Comparison of ENCODE assay signal across 35 mouse cellular contexts in genomic region chr15:80562446-80562845, GRCm38 (mm10). TPM values are rescaled to one million over a fixed set of nuclear protein-coding genes. Genes with fewer than 3 reads are reported as not detected.
DNase-seq lines count a peak whose midpoint lies in the region; ATAC-seq and TF ChIP-seq lines count a peak whose summit lies in the region.
"Had no signal": no experiment of that assay in that cellular context is flagged by ENCODE, and none has a peak within 500 bp of the region (broad histone marks: within the 10 kb centered on the region; RNA-seq: fewer than 3 reads in every experiment).

No protein-coding gene starts in this region.

- no peaks in the 10 kb centered on the region for H3K36me3 ChIP-seq in forebrain, postnatal 0 days (ENCODE audit: insufficient read depth)
- H3K36me3 ChIP-seq: embryonic facial prominence, embryonic 13.5 days; heart, embryonic 15.5 days; hindbrain, embryonic 13.5 days; limb, embryonic 10.5 days; liver, embryonic 15.5 days; stomach, embryonic 15.5 days had no signal

- H3K4me3 ChIP-seq in forebrain, postnatal 0 days (ENCODE audit: low read depth, low read length) = no peak overlapping the region
- H3K4me3 ChIP-seq: embryonic facial prominence, embryonic 13.5 days; forebrain, embryonic 13.5 days; heart, embryonic 15.5 days; hindbrain, embryonic 13.5 days; limb, embryonic 10.5 days; liver, embryonic 15.5 days; stomach, embryonic 15.5 days had no signal

- no peaks in the 10 kb centered on the region for H3K9me3 ChIP-seq in forebrain, postnatal 0 days (ENCODE audit: low read length)
- H3K9me3 ChIP-seq: embryonic facial prominence, embryonic 13.5 days; forebrain, embryonic 13.5 days; heart, embryonic 15.5 days; hindbrain, embryonic 13.5 days; limb, embryonic 10.5 days; liver, embryonic 15.5 days; stomach, embryonic 15.5 days had no signal

- no peaks in the 10 kb centered on the region for H3K27me3 ChIP-seq in forebrain, postnatal 0 days (ENCODE audit: insufficient read depth, low read length)
- H3K27me3 ChIP-seq: embryonic facial prominence, embryonic 13.5 days; forebrain, embryonic 13.5 days; hindbrain, embryonic 13.5 days; stomach, embryonic 15.5 days had no signal

- no peak overlapping the region for H3K27ac ChIP-seq in forebrain, postnatal 0 days (ENCODE audit: low read depth, low read length)
- H3K27ac ChIP-seq: embryonic facial prominence, embryonic 13.5 days; forebrain, embryonic 13.5 days; heart, embryonic 15.5 days; hindbrain, embryonic 13.5 days; limb, embryonic 10.5 days; liver, embryonic 15.5 days; stomach, embryonic 15.5 days had no signal

- DNase-seq in heart, adult 11 months = peak; percentile 74
- no peak for DNase-seq in heart, adult 8-10 months (ENCODE audit: low spot score)
- DNase-seq in CD4-positive, CD25-positive, alpha-beta regulatory T cell, adult 2 months (ENCODE audit: low read depth, low spot score) = peak; percentile 74
- peak; percentile 34 to 55 for DNase-seq in natural killer cell, adult 2 months (ENCODE audit: low spot score in 2 of 2)
- no peak for DNase-seq in forebrain, postnatal 0 days
- DNase-seq in cerebellum, postnatal 10 days = no peak
- no peak for DNase-seq in testis, postnatal 14 days (ENCODE audit: low spot score)
- DNase-seq: adrenal gland, adult 2 months; cerebellum, adult 11-12 months; cerebellum, postnatal 25 days; gastrocnemius, postnatal 10 days; heart, adult 18-20 months; heart, postnatal 36 days; kidney, adult 8-10 months; kidney, postnatal 14 days; liver; lung, postnatal 10 days; midbrain, embryonic 14.5 days; right cerebral cortex, adult 18-20 months; right cerebral cortex, postnatal 4 days; thymus, adult 18-20 months had no signal

- no peak for TF ChIP-seq CTCF in forebrain, postnatal 0 days (IDR thresholded peaks at IDR 0.05; ENCODE audit: low read depth)

- no peak overlapping the region for H3K9ac ChIP-seq in forebrain, postnatal 0 days
- H3K9ac ChIP-seq: embryonic facial prominence, embryonic 13.5 days; forebrain, embryonic 13.5 days; heart, embryonic 15.5 days; hindbrain, embryonic 13.5 days; liver, embryonic 15.5 days; stomach, embryonic 15.5 days had no signal

- no peak overlapping the region for H3K4me2 ChIP-seq in forebrain, postnatal 0 days (ENCODE audit: low read depth)
- H3K4me2 ChIP-seq: embryonic facial prominence, embryonic 13.5 days; forebrain, embryonic 13.5 days; heart, embryonic 15.5 days; hindbrain, embryonic 13.5 days; liver, embryonic 15.5 days; stomach, embryonic 15.5 days had no signal

- ATAC-seq in activated CD4-positive, CD25-positive, alpha-beta regulatory T cell, adult 4 months = peak; percentile 69
- no peak for ATAC-seq in forebrain, postnatal 0 days
- ATAC-seq: forebrain, embryonic 13.5 days had no signal

- WGBS in forebrain, postnatal 0 days = 78% methylated on average over 3 of the region's 3 CpGs

- H3K4me1 ChIP-seq in forebrain, postnatal 0 days (ENCODE audit: insufficient read depth) = peaks cover 3% of the 10 kb centered on the region; the same call in 1 of the 2 replicates
- H3K4me1 ChIP-seq: hindbrain, embryonic 13.5 days; liver, embryonic 15.5 days; stomach, embryonic 15.5 days had no signal

RNA-seq across cellular contexts. Expression of gene Enthd1, which starts 2.5 kb away (rescaled TPM):
- total RNA-seq in heart, adult 8-10 months (2022) = not detected
- polyA plus RNA-seq in activated CD4-positive, CD25-positive, alpha-beta regulatory T cell, adult 4 months (2017; shearing (Covaris generic)) = under 1 TPM in 1 of 2 experiments, not detected in 1; 0.38 TPM
- total RNA-seq in forebrain, postnatal 0 days (2014; rRNA removed) = not detected in 2 replicates
- polyA plus RNA-seq in forebrain, postnatal 0 days (2015; fragmentation: Nextera tagmentation; extraction: Ambion mirVana) = not detected in 2 replicates
- total RNA-seq: adrenal gland, adult 2 months; gastrocnemius, postnatal 10 days; heart, adult 18-20 months; heart, postnatal 36 days; layer of hippocampus, adult 18-20 months; layer of hippocampus, postnatal 14 days; left cerebral cortex, adult 8-10 months; megakaryocyte progenitor cell, adult 5-6 weeks had no signal
- polyA plus RNA-seq: adrenal gland, adult 2 months; embryonic facial prominence, embryonic 13.5 days; forebrain, embryonic 13.5 days; heart, embryonic 15.5 days; hindbrain, embryonic 13.5 days; intestine, embryonic 14.5 days; limb, embryonic 10.5 days; liver, embryonic 15.5 days; midbrain, embryonic 14.5 days; neural tube, embryonic 14.5 days; stomach, embryonic 15.5 days had no signal

RNA-seq across cellular contexts. Expression of gene Grap2, which starts 9.9 kb away (rescaled TPM):
- 1 to 10 TPM in 2 of 4 experiments, under 1 TPM in 2; 0.41 to 1.2 (median 0.78) TPM for total RNA-seq in heart, adult 8-10 months (2022)
- 10 to 100 TPM; 43.4 to 46.5 TPM for polyA plus RNA-seq in activated CD4-positive, CD25-positive, alpha-beta regulatory T cell, adult 4 months (2017; shearing (Covaris generic))
- 0.23 TPM in 1 of 2 replicates, not detected in the other for total RNA-seq in forebrain, postnatal 0 days (2014; rRNA removed)
- 0.21 TPM in 1 of 2 replicates, not detected in the other for polyA plus RNA-seq in forebrain, postnatal 0 days (2015; fragmentation: Nextera tagmentation; extraction: Ambion mirVana)

Comparison
In these comparisons a context has a peak if more than half of its experiments do, and no peak if none do; other contexts are left out.
1. DNase-seq: peak in heart, adult 11 months (single experiment), CD4-positive, CD25-positive, alpha-beta regulatory T cell, adult 2 months (single experiment) and natural killer cell, adult 2 months (2 of 2); none in heart, adult 8-10 months (single experiment), forebrain, postnatal 0 days (single experiment), cerebellum, postnatal 10 days (0 of 2) and testis, postnatal 14 days (single experiment).